In genomic region chr6:148442671-148443290, GRCm38 (mm10) we compare ENCODE assay signal across 8 mouse cellular contexts. TPM values are rescaled to one million over a fixed set of nuclear protein-coding genes. Genes with fewer than 3 reads are reported as not detected.
DNase-seq lines count a peak whose midpoint lies in the region; ATAC-seq and TF ChIP-seq lines count a peak whose summit lies in the region.

No protein-coding gene starts in this region.

- H3K27ac ChIP-seq in ES-Bruce4 (ENCODE audit: insufficient read depth, low read length): no peak overlapping the region
- H3K27ac ChIP-seq in forebrain, embryonic 16.5 days (ENCODE audit: low read length): no peak overlapping the region; the same call in 1 of the 2 replicates
- no peak overlapping the region for H3K27ac ChIP-seq in hindbrain, embryonic 11.5 days (ENCODE audit: low read depth, low read length)
- H3K27ac ChIP-seq in midbrain, embryonic 10.5 days (replicated peaks): no peak overlapping the region
- H3K27ac ChIP-seq in stomach, embryonic 15.5 days: no peak overlapping the region

- peak; percentile 67 for DNase-seq in ZHBTc4 (ENCODE audit: low read depth, low spot score)
- peak; percentile 65 for DNase-seq in hindbrain, embryonic 11.5 days (ENCODE audit: low spot score)
- DNase-seq in left cerebral cortex, postnatal 10 days (ENCODE audit: extremely low spot score in 1 of 2, low spot score in 2 of 2): peak; percentile 13 to 52
- peak; percentile 62 for DNase-seq in midbrain, embryonic 10.5 days (ENCODE audit: low spot score)
- no peak for DNase-seq in cerebellum, adult 9-10 months

- 0 out of 2 replicates have a peak, but pooled peaks cover 2% of the 10 kb centered on the region for H3K27me3 ChIP-seq in ES-Bruce4 (ENCODE audit: control insufficient read depth, insufficient read depth, low read length, poor library complexity, severe bottlenecking)
- H3K27me3 ChIP-seq in forebrain, embryonic 16.5 days (replicated peaks; ENCODE audit: control insufficient read depth, insufficient read depth, low read length): peaks cover 2% of the 10 kb centered on the region
- H3K27me3 ChIP-seq in hindbrain, embryonic 11.5 days (ENCODE audit: control insufficient read depth, insufficient read depth, low read length): peaks cover 24% of the 10 kb centered on the region
- peaks cover 64% of the 10 kb centered on the region for H3K27me3 ChIP-seq in midbrain, embryonic 10.5 days (ENCODE audit: low read depth, poor library complexity, severe bottlenecking)
- peaks cover 23% of the 10 kb centered on the region for H3K27me3 ChIP-seq in stomach, embryonic 15.5 days (replicated peaks)

- intact Hi-C loops in left cerebral cortex, postnatal 10 days (cut with DNase I): loop anchor here (5.0 to 10.0 kb wide), 3 partner anchors 115 to 310 kb away; no protein-coding TSS in a partner anchor

- H3K4me2 ChIP-seq in forebrain, embryonic 16.5 days (ENCODE audit: low read length): peak overlapping the region; percentile 87
- H3K4me2 ChIP-seq in hindbrain, embryonic 11.5 days (replicated peaks; ENCODE audit: low read depth, low read length): peak overlapping the region; percentile 87
- peak overlapping the region; percentile 96 for H3K4me2 ChIP-seq in stomach, embryonic 15.5 days

- no peaks in the 10 kb centered on the region for H3K9me3 ChIP-seq in ES-Bruce4 (replicated peaks; ENCODE audit: control insufficient read depth, insufficient read depth, low read length, poor library complexity, severe bottlenecking)
- H3K9me3 ChIP-seq in forebrain, embryonic 16.5 days (ENCODE audit: control insufficient read depth, low read length): no peaks in the 10 kb centered on the region
- no peaks in the 10 kb centered on the region for H3K9me3 ChIP-seq in hindbrain, embryonic 11.5 days (ENCODE audit: control insufficient read depth, low read length)
- H3K9me3 ChIP-seq in midbrain, embryonic 10.5 days (replicated peaks): no peaks in the 10 kb centered on the region
- no peaks in the 10 kb centered on the region for H3K9me3 ChIP-seq in stomach, embryonic 15.5 days

- TF ChIP-seq POLR2A in ES-Bruce4 (IDR thresholded peaks at IDR 0.05; ENCODE audit: insufficient read depth, low read length): no peak

- H3K4me1 ChIP-seq in ES-Bruce4 (ENCODE audit: control insufficient read depth, insufficient read depth, low read length): peaks cover 2% of the 10 kb centered on the region
- peaks cover 24% of the 10 kb centered on the region for H3K4me1 ChIP-seq in forebrain, embryonic 16.5 days (replicated peaks; ENCODE audit: control insufficient read depth, insufficient read depth, low read length)
- H3K4me1 ChIP-seq in hindbrain, embryonic 11.5 days (replicated peaks; ENCODE audit: control insufficient read depth, insufficient read depth, low read length): peaks cover 11% of the 10 kb centered on the region
- peaks cover 35% of the 10 kb centered on the region for H3K4me1 ChIP-seq in midbrain, embryonic 10.5 days
- H3K4me1 ChIP-seq in stomach, embryonic 15.5 days: peaks cover 13% of the 10 kb centered on the region; the same call in 1 of the 2 replicates

- no peaks in the 10 kb centered on the region for H3K36me3 ChIP-seq in ES-Bruce4 (ENCODE audit: control insufficient read depth, insufficient read depth, low read length, poor library complexity, severe bottlenecking)
- no peaks in the 10 kb centered on the region for H3K36me3 ChIP-seq in forebrain, embryonic 16.5 days (ENCODE audit: control insufficient read depth, insufficient read depth)
- no peaks in the 10 kb centered on the region for H3K36me3 ChIP-seq in hindbrain, embryonic 11.5 days (ENCODE audit: control insufficient read depth, insufficient read depth, low read length)
- no peaks in the 10 kb centered on the region for H3K36me3 ChIP-seq in midbrain, embryonic 10.5 days
- H3K36me3 ChIP-seq in stomach, embryonic 15.5 days: no peaks in the 10 kb centered on the region

- ATAC-seq in forebrain, embryonic 16.5 days: peak; percentile 14
- no peak for ATAC-seq in hindbrain, embryonic 11.5 days (ENCODE audit: low FRiP score)
- no peak for ATAC-seq in stomach, embryonic 15.5 days (ENCODE audit: insufficient read depth, low FRiP score, low read depth)

- H3K9ac ChIP-seq in ES-Bruce4 (ENCODE audit: low read depth, poor library complexity, severe bottlenecking): peak overlapping the region; percentile 73
- H3K9ac ChIP-seq in forebrain, embryonic 16.5 days (replicated peaks; ENCODE audit: low read depth, low read length): peak overlapping the region; percentile 78
- peak overlapping the region; percentile 17; the same call in 1 of the 2 replicates for H3K9ac ChIP-seq in hindbrain, embryonic 11.5 days (ENCODE audit: low read depth, low read length)
- H3K9ac ChIP-seq in stomach, embryonic 15.5 days: peak overlapping the region; percentile 29; the same call in 1 of the 2 replicates

- TF ChIP-seq CTCF in ES-Bruce4 (IDR thresholded peaks at IDR 0.05; ENCODE audit: low read depth, low read length): no peak

- 0 out of 2 replicates have a peak, but pooled peaks have one; percentile 31 for TF ChIP-seq EP300 in ES-Bruce4 (IDR thresholded peaks at IDR 0.05; ENCODE audit: insufficient read depth, low read depth, low read length)

- H3K4me3 ChIP-seq in ES-Bruce4 (ENCODE audit: low read depth, low read length): peak overlapping the region; percentile 94
- H3K4me3 ChIP-seq in forebrain, embryonic 16.5 days (replicated peaks; ENCODE audit: low read length): peak overlapping the region; percentile 71
- H3K4me3 ChIP-seq in hindbrain, embryonic 11.5 days (ENCODE audit: low read depth, low read length): peak overlapping the region; percentile 56
- peak overlapping the region; percentile 79 for H3K4me3 ChIP-seq in midbrain, embryonic 10.5 days
- peak overlapping the region; percentile 67 for H3K4me3 ChIP-seq in stomach, embryonic 15.5 days (replicated peaks)

- WGBS in forebrain, embryonic 16.5 days: under 1% methylated on average over 27 of the region's 27 CpGs
- WGBS in hindbrain, embryonic 11.5 days: under 1% methylated on average over 27 of the region's 27 CpGs
- WGBS in midbrain, embryonic 10.5 days: under 1% methylated on average over 27 of the region's 27 CpGs
- WGBS in stomach, embryonic 15.5 days: 1% methylated on average over 27 of the region's 27 CpGs

RNA-seq across cellular contexts. Expression of gene Tmtc1, which starts 1.4 kb away (rescaled TPM):
- 2.7 and 3.3 TPM in 2 replicates for polyA plus RNA-seq in ES-Bruce4 (2011; ENCODE audit: insufficient read depth, insufficient read length, low read depth, missing spikeins)
- 3.9 and 4.0 TPM in 2 replicates for polyA plus RNA-seq in forebrain, embryonic 16.5 days (2015; fragmentation: Nextera tagmentation; extraction: Ambion mirVana)
- polyA plus RNA-seq in hindbrain, embryonic 11.5 days (2014; fragmentation: Nextera tagmentation; extraction: Ambion mirVana): 0.74 and 1.1 TPM in 2 replicates
- total RNA-seq in left cerebral cortex, postnatal 10 days (2021): 10 to 100 TPM; 36.8 to 40.8 TPM
- 0.57 and 0.67 TPM in 2 replicates for polyA plus RNA-seq in midbrain, embryonic 10.5 days (2016; fragmentation: Nextera tagmentation; extraction: Ambion mirVana)
- 2.2 and 2.4 TPM in 2 replicates for polyA plus RNA-seq in stomach, embryonic 15.5 days (2015; fragmentation: Nextera tagmentation; extraction: Ambion mirVana)

Comparison
In these comparisons a context has a peak if more than half of its experiments do, and no peak if none do; other contexts are left out.
1. H3K9ac ChIP-seq: peak in every context shown above with its lines; median percentile 78 in forebrain, embryonic 16.5 days; 73 in ES-Bruce4; 29 in stomach, embryonic 15.5 days; 17 in hindbrain, embryonic 11.5 days.